Mouse (Mus musculus): ENCODE data around the gene Filip1l. TPM values are rescaled to one million over a fixed set of nuclear protein-coding genes. Genes with fewer than 3 reads are reported as not detected.

Gene Filip1l
- polyA plus RNA-seq, 1 experiment from 2014 or later: 38.2 TPM

DNA sequence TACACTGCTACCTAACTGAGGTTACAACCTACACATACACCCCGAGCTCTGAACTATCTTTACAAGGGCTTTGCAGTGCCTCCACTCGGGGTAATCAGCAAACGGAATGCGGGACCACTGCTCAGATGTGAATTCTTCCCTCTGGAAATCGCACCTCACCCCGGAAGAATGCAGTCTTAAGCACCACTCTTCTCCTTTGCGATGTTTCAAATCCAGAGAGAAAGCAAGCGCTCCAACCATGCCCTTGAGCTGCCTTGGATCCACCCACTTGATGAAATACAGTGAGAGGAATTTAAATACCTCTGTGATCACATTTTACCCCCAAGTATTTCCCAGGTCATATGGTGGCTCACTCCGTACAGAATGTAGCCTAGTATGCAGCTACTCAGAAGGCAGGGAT lies 64.1 kb downstream of the Filip1l start:
- Histone ChIP-seq H3K4me1 (replicated peaks; ENCODE audit: control insufficient read depth, insufficient read depth, low read length) (peaks cover 20% of the 10 kb centered on the region), H3K9ac (ENCODE audit: low read length) (no peak overlapping the region), H3K4me2 (ENCODE audit: low read length) (no peak overlapping the region), H3K27ac (ENCODE audit: low read depth) (no peak overlapping the region), H3K27me3 (replicated peaks; ENCODE audit: control insufficient read depth, insufficient read depth, low read length) (no peaks in the 10 kb centered on the region), H3K9me3 (ENCODE audit: control insufficient read depth, low read length) (no peaks in the 10 kb centered on the region), H3K4me3 (ENCODE audit: low read depth, low read length) (no peak overlapping the region), H3K36me3 (ENCODE audit: control insufficient read depth, insufficient read depth, low read length) (no peaks in the 10 kb centered on the region)
- DNase-seq (ENCODE audit: low spot score): no peak
- ATAC-seq (replicated peaks; ENCODE audit: low FRiP score, low TSS enrichment, low read depth): no peak
- WGBS: 60% methylated on average over 9 of the region's 9 CpGs

DNA sequence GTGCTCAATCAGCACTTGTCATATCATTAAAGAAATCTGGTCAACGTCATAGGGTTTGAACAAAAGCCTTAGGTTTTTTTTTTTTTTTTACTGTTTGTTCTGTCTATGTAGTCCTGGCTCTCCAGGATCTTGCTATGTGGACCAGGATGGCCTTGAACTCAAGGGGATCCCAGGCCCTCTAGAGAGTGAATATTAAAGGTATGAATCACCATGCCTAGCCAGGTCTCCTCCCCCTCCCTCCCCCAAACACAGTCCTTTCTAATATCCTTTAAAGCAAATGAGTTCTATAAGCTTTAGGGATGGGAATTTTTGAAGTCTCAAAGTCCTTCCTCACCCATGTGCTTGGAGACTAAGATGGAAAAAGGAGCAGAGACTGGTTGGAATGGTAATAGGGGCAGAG lies 65.1 kb downstream of the Filip1l start:
- Histone ChIP-seq H3K4me2 (ENCODE audit: low read length) (no peak overlapping the region), H3K9ac (ENCODE audit: low read length) (no peak overlapping the region), H3K36me3 (ENCODE audit: control insufficient read depth, insufficient read depth, low read length) (no peaks in the 10 kb centered on the region), H3K27ac (ENCODE audit: low read depth) (no peak overlapping the region), H3K9me3 (ENCODE audit: control insufficient read depth, low read length) (no peaks in the 10 kb centered on the region), H3K4me3 (ENCODE audit: low read depth, low read length) (no peak overlapping the region), H3K4me1 (replicated peaks; ENCODE audit: control insufficient read depth, insufficient read depth, low read length) (peaks cover 30% of the 10 kb centered on the region), H3K27me3 (replicated peaks; ENCODE audit: control insufficient read depth, insufficient read depth, low read length) (no peaks in the 10 kb centered on the region)
- no peak for ATAC-seq (replicated peaks; ENCODE audit: low FRiP score, low TSS enrichment, low read depth)
- 74% methylated on average over 1 of the region's 1 CpGs for WGBS
- DNase-seq (ENCODE audit: low spot score): no peak

DNA sequence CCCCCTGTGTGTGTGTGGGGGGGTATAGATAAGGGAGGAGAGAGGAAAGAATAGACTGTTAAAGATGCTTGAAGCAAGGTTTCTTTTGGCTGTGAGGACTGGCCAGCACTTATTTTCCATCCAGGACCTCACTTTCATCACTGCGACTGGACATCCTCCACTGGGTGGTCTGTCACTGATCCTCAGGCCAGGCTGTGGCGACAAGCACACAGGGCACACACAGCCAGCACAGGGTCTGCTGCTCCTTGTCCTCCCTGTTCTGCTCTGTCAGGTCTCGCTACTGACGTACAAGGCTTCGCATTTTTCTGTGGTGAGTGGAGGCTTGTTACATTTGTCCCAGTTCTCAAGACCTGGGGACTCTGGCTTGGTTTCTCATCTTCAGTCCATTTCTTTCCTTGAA lies 66.4 kb downstream of the Filip1l start:
- no peak overlapping the region for H3K9ac ChIP-seq (ENCODE audit: low read length)
- H3K36me3 ChIP-seq (ENCODE audit: control insufficient read depth, insufficient read depth, low read length): no peaks in the 10 kb centered on the region
- no peaks in the 10 kb centered on the region for H3K9me3 ChIP-seq (ENCODE audit: control insufficient read depth, low read length)
- no peak overlapping the region for H3K4me3 ChIP-seq (ENCODE audit: low read depth, low read length)
- no peak overlapping the region for H3K4me2 ChIP-seq (ENCODE audit: low read length)
- H3K27ac ChIP-seq (ENCODE audit: low read depth): 0 out of 2 replicates have a peak overlapping the region, but pooled peaks have one; percentile 11
- no peak for DNase-seq (ENCODE audit: low spot score)
- ATAC-seq (replicated peaks; ENCODE audit: low FRiP score, low TSS enrichment, low read depth): no peak
- WGBS: 44% methylated on average over 5 of the region's 5 CpGs
- H3K27me3 ChIP-seq (replicated peaks; ENCODE audit: control insufficient read depth, insufficient read depth, low read length): no peaks in the 10 kb centered on the region
- H3K4me1 ChIP-seq (replicated peaks; ENCODE audit: control insufficient read depth, insufficient read depth, low read length): peaks cover 32% of the 10 kb centered on the region

DNA sequence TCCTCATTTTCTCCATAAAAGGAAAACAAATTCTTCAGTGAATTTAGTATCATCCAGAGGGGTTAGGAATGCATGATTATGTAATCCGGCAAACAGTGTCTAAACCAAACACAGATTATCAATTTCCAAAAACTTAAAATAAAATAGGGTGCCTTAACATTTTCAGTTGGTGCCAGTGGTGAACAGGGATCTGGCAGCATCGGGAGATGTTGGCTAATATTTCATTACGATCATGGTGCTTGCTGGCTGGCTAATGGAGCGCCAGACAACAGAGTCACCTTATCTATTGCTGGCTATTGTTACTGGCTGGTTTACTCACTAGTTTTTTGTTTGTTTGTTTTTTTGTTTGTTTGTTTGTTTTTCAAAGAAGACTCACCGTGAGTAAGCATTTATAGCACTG lies 67.0 kb downstream of the Filip1l start:
- Histone ChIP-seq H3K4me3 (ENCODE audit: low read depth, low read length) (no peak overlapping the region), H3K4me1 (replicated peaks; ENCODE audit: control insufficient read depth, insufficient read depth, low read length) (peaks cover 32% of the 10 kb centered on the region), H3K9me3 (ENCODE audit: control insufficient read depth, low read length) (no peaks in the 10 kb centered on the region), H3K36me3 (ENCODE audit: control insufficient read depth, insufficient read depth, low read length) (no peaks in the 10 kb centered on the region), H3K27ac (ENCODE audit: low read depth) (peak overlapping the region; percentile 78; the same call in 1 of the 2 replicates), H3K9ac (ENCODE audit: low read length) (no peak overlapping the region), H3K27me3 (replicated peaks; ENCODE audit: control insufficient read depth, insufficient read depth, low read length) (no peaks in the 10 kb centered on the region), H3K4me2 (ENCODE audit: low read length) (no peak overlapping the region)
- 78% methylated on average over 5 of the region's 5 CpGs for WGBS
- DNase-seq (ENCODE audit: low spot score) (no peak), ATAC-seq (replicated peaks; ENCODE audit: low FRiP score, low TSS enrichment, low read depth) (no peak)

DNA sequence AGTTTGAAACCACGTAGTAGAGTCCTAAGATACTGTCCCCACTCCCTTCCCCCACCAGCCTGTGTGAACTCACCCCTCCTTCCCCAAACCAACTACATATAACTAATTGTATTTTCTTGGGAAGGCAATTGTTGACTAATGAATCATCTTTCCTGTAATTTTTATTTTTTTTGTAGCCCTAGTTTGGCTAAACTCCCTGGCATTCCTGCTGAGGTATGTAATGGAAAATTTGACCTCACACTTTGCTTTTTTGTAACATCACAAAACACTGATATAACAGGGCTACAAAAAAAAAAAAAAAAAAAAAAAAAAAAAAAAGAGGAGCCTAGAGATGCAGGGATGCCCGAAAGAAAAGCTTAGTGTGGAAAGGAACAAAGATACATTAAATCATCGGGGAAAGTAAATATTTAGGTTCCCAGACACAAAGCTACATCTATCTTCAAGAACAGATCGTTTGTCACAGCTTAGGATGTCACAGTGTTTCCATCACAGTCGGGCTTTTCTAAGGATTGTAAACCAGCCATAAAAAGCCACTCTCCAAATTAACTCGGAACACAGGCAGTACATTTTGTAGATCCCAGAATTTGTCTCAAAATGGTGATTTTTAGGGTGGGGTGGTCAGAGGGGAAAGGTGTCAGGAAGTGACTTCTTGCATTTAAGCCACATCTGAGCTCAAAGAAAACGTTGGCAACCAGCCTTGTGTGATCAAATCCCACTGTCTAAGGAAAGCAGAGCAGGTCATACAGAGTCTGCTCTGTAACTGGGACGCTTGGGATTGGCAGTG lies 68.1 kb downstream of the Filip1l start:
- H3K36me3 ChIP-seq (ENCODE audit: control insufficient read depth, insufficient read depth, low read length): no peaks in the 10 kb centered on the region
- H3K9me3 ChIP-seq (ENCODE audit: control insufficient read depth, low read length): no peaks in the 10 kb centered on the region
- H3K27ac ChIP-seq (ENCODE audit: low read depth): peak overlapping the region; percentile 78
- no peak overlapping the region for H3K4me3 ChIP-seq (ENCODE audit: low read depth, low read length)
- DNase-seq (ENCODE audit: low spot score): no peak
- WGBS: 12% methylated on average over 8 of the region's 8 CpGs
- peaks cover 35% of the 10 kb centered on the region for H3K4me1 ChIP-seq (replicated peaks; ENCODE audit: control insufficient read depth, insufficient read depth, low read length)
- H3K4me2 ChIP-seq (ENCODE audit: low read length): no peak overlapping the region
- H3K27me3 ChIP-seq (replicated peaks; ENCODE audit: control insufficient read depth, insufficient read depth, low read length): no peaks in the 10 kb centered on the region
- ATAC-seq (replicated peaks; ENCODE audit: low FRiP score, low TSS enrichment, low read depth): no peak
- no peak overlapping the region for H3K9ac ChIP-seq (ENCODE audit: low read length)

DNA sequence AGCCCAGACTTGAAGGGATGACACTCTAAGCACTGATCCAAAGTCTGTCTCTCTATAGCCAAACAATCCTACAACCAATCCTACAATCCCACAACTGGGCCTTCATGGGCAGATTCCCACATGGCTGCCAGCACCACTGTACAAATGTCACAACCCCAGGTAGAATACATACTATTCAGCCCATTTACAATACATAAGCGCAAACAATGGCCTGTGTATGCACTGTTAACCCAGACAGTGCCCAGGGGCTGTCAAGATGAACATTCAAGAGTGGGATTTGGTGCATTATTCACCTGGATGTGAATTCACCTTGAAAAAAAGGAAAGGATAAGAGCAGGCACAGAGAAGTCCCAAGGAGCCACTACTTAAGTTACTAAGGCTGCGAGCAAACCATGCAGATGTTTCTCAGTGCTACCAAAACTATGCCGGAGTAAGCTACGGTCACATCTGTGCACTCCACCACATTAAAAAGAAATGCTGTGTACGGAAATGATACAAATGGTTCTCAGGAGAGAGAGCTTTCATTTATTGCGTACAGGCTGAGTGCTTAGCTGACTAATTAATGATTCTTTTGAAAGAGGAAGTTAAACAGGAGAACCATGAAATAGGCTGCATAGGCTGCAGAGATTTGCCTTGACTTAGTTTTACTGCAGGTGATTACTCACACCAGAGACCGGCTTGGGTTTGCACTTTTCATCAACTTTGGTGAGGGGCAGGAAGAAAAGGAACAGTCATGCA lies 69.0 kb downstream of the Filip1l start:
- no peak for DNase-seq (ENCODE audit: low spot score)
- no peak for ATAC-seq (replicated peaks; ENCODE audit: low FRiP score, low TSS enrichment, low read depth)
- Histone ChIP-seq H3K27ac (ENCODE audit: low read depth) (peak overlapping the region; percentile 78), H3K4me3 (ENCODE audit: low read depth, low read length) (no peak overlapping the region), H3K4me1 (replicated peaks; ENCODE audit: control insufficient read depth, insufficient read depth, low read length) (peaks cover 35% of the 10 kb centered on the region), H3K9me3 (ENCODE audit: control insufficient read depth, low read length) (no peaks in the 10 kb centered on the region), H3K27me3 (replicated peaks; ENCODE audit: control insufficient read depth, insufficient read depth, low read length) (no peaks in the 10 kb centered on the region), H3K9ac (ENCODE audit: low read length) (no peak overlapping the region), H3K4me2 (ENCODE audit: low read length) (no peak overlapping the region), H3K36me3 (ENCODE audit: control insufficient read depth, insufficient read depth, low read length) (no peaks in the 10 kb centered on the region)
- WGBS: 46% methylated on average over 7 of the region's 7 CpGs

DNA sequence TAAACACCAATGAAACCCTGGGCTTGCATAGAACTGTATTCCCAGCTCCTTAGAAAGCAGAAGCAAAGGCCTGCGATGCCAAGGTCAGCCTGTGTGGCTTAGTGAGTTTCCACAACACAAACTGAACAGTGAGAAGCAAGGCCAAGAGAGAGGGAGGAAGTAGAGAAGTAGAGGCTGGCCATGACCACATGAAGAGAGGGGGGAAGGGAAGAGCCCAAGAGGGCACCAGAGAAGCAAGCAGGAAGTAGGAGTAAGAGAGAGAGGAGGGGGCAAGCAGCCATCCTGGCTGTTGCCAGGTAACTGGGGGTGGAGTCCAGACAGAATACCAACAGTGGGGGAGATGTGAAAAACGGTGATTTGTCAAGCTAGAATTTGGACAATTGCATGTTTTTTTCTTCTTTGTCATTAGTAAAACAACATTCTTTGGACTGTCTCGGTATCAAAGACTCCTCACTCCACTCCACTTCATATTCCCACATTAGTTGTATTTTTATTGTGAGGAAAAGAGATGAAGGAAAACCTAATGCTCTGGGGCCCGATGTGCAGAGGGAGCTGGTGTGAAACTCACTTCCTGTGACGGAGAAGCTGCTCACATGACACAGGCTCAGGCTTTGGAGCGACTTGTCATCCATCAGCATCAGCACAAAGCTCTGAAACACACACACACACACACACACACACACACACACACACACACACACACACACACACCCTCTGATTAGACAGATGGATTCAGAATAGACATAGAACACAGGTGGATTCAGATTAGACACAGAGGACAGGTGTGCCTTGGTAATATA lies 70.3 kb downstream of the Filip1l start:
- Histone ChIP-seq H3K4me3 (ENCODE audit: low read depth, low read length) (no peak overlapping the region), H3K9ac (ENCODE audit: low read length) (no peak overlapping the region), H3K4me1 (replicated peaks; ENCODE audit: control insufficient read depth, insufficient read depth, low read length) (peaks cover 49% of the 10 kb centered on the region), H3K36me3 (ENCODE audit: control insufficient read depth, insufficient read depth, low read length) (no peaks in the 10 kb centered on the region), H3K27ac (ENCODE audit: low read depth) (0 out of 2 replicates have a peak overlapping the region, but pooled peaks have one; percentile 78), H3K27me3 (replicated peaks; ENCODE audit: control insufficient read depth, insufficient read depth, low read length) (no peaks in the 10 kb centered on the region), H3K9me3 (ENCODE audit: control insufficient read depth, low read length) (no peaks in the 10 kb centered on the region), H3K4me2 (ENCODE audit: low read length) (no peak overlapping the region)
- ATAC-seq (replicated peaks; ENCODE audit: low FRiP score, low TSS enrichment, low read depth) (no peak), DNase-seq (ENCODE audit: low spot score) (no peak)
- 52% methylated on average over 6 of the region's 6 CpGs for WGBS

DNA sequence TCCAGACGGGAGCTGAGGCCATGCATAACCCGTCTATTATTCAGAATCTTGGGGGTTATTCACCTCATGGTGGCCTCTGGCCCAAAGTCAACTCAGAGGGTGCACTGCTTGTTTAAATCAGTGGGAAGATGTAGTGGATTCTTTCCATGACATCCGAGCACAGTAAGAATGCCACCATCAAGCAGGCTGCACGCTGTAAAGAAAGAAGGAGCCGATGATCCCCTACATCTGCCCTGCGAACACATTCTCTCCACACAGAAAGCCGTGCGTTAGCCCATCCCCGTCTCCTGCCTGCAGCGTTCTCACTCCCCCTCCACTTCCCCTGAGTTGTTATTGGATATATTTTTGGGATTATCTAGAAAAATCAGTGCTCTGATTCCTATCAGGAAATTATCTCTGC lies 73.8 kb downstream of the Filip1l start:
- DNase-seq (ENCODE audit: low spot score) (no peak), ATAC-seq (replicated peaks; ENCODE audit: low FRiP score, low TSS enrichment, low read depth) (no peak)
- H3K4me1 ChIP-seq (replicated peaks; ENCODE audit: control insufficient read depth, insufficient read depth, low read length): peaks cover 43% of the 10 kb centered on the region
- no peaks in the 10 kb centered on the region for H3K27me3 ChIP-seq (replicated peaks; ENCODE audit: control insufficient read depth, insufficient read depth, low read length)
- no peak overlapping the region for H3K4me2 ChIP-seq (ENCODE audit: low read length)
- no peak overlapping the region for H3K9ac ChIP-seq (ENCODE audit: low read length)
- no peaks in the 10 kb centered on the region for H3K9me3 ChIP-seq (ENCODE audit: control insufficient read depth, low read length)
- WGBS: 36% methylated on average over 10 of the region's 10 CpGs
- H3K36me3 ChIP-seq (ENCODE audit: control insufficient read depth, insufficient read depth, low read length): no peaks in the 10 kb centered on the region
- H3K27ac ChIP-seq (ENCODE audit: low read depth): peak overlapping the region; percentile 29; the same call in 1 of the 2 replicates
- no peak overlapping the region for H3K4me3 ChIP-seq (ENCODE audit: low read depth, low read length)
